Mouse (Mus musculus): Measurements from ENCODE around the gene Ap5s1.

The Ap5s1 gene

GRCm38 (mm10) chr2:131206778-131207177, at the start of gene Ap5s1:
Gene Ap5s1 (plus strand): TSS chr2:131207078.
- no peak for DNase-seq (ENCODE audit: low spot score)

GRCm38 (mm10) chr2:131159491-131159910, 47.4 kb upstream of the Ap5s1 start:
- DNase-seq (ENCODE audit: low spot score) = peak; percentile 75

GRCm38 (mm10) chr2:131159938-131160581, 46.8 kb upstream of the Ap5s1 start, which contains the start of gene 1700037H04Rik:
Gene 1700037H04Rik (minus strand): TSS chr2:131160081.
- DNase-seq (ENCODE audit: low spot score) = peak; percentile 100

DNA sequence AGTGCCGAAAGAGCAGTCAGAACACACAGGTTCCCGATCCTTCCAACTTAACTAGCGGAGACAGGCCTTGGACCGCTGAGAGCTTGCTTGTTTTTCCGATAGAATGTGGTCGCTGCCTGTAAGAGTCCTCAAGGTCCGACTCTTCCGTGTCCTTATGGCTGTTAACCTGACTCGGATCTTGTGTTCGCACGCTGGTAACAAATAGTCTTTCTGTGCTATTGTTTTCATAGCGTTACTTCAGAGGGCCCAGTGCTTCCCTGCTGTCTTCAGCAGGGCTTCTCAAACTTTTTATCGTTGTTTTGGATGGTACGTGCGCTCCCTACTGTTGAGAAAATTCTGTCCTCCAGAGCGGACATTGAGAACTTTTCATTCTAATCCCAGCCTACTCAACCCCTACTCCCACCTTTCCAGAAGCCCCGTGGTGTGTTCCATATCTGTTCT, 46.2 kb upstream of the Ap5s1 start:
- DNase-seq (ENCODE audit: low spot score) = peak; percentile 48

GRCm38 (mm10) chr2:131163924-131164323, 43.0 kb upstream of the Ap5s1 start:
- DNase-seq (ENCODE audit: low spot score) = no peak

- no peak for DNase-seq (ENCODE audit: low spot score)
Measured at GRCm38 (mm10) chr2:131166172-131166571, 40.7 kb upstream of the Ap5s1 start.

DNA sequence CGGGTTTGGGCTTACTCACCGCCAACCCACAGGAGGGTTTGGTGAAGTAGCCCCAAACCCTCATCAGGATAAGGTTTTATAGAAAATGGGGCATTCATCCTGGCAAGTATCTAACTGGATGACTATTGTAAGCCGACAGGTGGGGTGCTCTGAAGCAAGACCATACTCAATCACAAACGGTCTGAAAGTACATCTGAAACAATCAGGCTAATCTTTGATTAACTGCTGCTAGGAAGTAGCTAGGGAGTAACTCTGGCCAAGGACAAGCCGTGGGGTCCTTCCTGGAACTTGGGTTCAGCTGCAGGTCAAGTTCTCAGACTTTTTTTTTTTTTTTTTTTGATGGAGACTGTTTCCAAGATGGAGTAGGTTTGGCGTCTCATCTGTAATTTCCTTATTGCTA, 38.9 kb upstream of the Ap5s1 start:
- no peak for DNase-seq (ENCODE audit: low spot score)

- DNase-seq (ENCODE audit: low spot score) = no peak
Measured at GRCm38 (mm10) chr2:131168914-131169313, 38.0 kb upstream of the Ap5s1 start.

- no peak for DNase-seq (ENCODE audit: low spot score)
Measured at GRCm38 (mm10) chr2:131170936-131171335, 35.9 kb upstream of the Ap5s1 start.

GRCm38 (mm10) chr2:131171401-131172104, 35.3 kb upstream of the Ap5s1 start:
- DNase-seq (ENCODE audit: low spot score) = no peak

DNA sequence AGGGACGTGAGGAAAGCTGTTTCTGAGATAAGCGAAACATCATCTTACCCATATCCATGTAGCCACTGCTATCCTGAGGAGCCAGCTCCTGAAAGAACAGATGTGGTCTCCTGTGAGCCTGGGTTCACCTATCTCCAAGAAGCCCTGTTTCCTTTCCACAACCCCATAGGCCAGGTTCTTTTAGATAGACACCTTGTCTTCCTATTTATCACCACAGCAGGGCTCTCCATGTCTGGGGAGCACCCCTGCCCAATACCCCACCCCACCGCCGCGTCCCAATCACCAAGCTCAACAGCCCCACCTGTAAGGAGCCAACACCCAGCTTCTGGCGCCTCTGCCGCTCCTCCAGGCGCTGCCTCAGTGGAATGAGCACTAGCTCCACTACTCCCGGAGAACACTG, 34.6 kb upstream of the Ap5s1 start:
- no peak for DNase-seq (ENCODE audit: low spot score)

GRCm38 (mm10) chr2:131174700-131175099, 32.2 kb upstream of the Ap5s1 start:
- DNase-seq (ENCODE audit: low spot score) = peak; percentile 75

DNA sequence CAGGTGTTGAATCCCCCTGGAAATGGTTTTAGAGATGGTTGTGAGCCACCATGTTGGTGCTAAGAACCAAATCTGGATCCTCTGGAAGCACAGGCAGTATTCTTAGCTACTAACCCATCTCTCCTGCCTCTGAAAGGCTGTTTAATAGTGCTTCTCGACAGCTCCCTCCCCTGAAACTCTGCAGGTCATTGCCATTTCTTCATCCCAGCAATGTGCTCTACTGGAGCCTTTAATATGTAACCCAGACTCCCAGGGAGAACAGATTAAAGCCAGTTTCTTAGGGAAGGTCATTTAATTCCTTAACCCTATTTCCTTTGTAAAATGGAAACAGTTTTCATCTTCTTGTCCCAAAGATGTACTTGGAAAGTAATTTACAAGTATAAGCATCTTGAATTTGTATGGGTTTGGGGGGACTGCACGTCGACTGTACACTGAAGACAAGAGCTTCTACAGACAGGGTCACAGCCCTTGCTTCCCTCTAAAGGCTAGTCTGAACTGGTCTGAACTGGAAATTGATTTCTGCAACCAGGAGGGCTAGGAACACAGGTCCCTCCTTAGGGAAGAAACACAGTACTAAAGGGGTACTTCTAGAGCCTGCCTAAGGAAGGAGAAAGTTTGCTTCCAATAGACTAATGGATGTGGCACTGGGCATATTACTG, 31.5 kb upstream of the Ap5s1 start:
- DNase-seq (ENCODE audit: low spot score) = no peak

- DNase-seq (ENCODE audit: low spot score) = no peak
Measured at GRCm38 (mm10) chr2:131175945-131176309, 31.0 kb upstream of the Ap5s1 start.

- DNase-seq (ENCODE audit: low spot score) = no peak
Measured at GRCm38 (mm10) chr2:131176491-131176890, 30.4 kb upstream of the Ap5s1 start.

DNA sequence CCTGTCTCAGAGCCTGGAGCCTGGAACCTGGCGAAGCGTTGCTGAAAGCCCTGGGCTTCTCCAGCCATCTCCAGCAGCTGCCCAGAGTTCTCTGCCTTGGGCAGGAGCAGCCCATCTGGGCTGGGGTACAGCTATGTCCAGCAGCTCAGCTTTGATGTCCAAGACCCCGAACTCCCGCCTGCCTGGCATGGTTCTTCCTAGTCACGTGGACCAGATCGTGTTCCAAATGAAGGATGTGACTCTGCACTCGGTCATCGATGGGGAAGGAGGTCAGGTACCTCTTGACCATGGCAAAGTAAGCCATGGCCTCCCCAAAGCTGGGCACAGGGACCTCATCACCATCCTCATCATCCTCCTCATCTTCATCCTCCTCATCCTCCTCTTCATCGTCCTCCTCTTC, 28.9 kb upstream of the Ap5s1 start:
- DNase-seq (ENCODE audit: low spot score) = no peak

GRCm38 (mm10) chr2:131178828-131179245, 28.0 kb upstream of the Ap5s1 start:
- no peak for DNase-seq (ENCODE audit: low spot score)

- peak; percentile 50 for DNase-seq (ENCODE audit: low spot score)
Measured at GRCm38 (mm10) chr2:131179246-131179886, 27.5 kb upstream of the Ap5s1 start.

DNA sequence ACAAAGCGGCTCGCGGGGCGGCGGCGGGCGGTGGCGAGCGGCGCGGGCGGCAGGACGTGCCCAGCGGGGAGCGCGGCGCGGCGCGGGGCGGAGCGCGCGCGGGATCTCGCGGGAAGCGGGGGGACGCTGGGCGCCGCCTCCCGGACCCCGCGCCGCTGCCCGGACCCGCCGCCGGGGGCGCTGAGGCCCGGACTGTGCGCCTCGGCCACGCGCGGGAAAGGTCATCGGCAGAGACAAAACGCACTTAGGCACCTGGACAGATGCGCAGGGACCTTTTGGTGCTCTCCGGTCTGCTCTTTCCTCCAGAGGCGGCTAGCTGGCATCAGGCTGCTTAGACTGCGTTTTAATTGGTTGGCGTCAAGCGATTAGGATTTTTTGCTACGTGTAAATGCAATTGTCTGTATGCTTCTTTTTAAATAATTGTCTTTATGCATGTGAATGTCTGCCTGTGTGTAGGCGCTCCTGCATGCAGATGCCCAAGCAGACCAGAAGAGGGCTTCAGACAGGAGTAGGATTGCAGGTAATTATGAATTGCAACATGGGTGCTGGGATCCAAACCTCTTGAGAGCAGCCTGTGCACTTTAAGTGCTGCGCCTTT, 26.8 kb upstream of the Ap5s1 start, which contains the start of gene Cenpb:
Gene Cenpb, minus strand, starts transcription at position 78 of the 598 bp plus-strand sequence.
- peak; percentile 54 for DNase-seq (ENCODE audit: low spot score)

GRCm38 (mm10) chr2:131186343-131186742, 20.5 kb upstream of the Ap5s1 start:
- no peak for DNase-seq (ENCODE audit: low spot score)

DNA sequence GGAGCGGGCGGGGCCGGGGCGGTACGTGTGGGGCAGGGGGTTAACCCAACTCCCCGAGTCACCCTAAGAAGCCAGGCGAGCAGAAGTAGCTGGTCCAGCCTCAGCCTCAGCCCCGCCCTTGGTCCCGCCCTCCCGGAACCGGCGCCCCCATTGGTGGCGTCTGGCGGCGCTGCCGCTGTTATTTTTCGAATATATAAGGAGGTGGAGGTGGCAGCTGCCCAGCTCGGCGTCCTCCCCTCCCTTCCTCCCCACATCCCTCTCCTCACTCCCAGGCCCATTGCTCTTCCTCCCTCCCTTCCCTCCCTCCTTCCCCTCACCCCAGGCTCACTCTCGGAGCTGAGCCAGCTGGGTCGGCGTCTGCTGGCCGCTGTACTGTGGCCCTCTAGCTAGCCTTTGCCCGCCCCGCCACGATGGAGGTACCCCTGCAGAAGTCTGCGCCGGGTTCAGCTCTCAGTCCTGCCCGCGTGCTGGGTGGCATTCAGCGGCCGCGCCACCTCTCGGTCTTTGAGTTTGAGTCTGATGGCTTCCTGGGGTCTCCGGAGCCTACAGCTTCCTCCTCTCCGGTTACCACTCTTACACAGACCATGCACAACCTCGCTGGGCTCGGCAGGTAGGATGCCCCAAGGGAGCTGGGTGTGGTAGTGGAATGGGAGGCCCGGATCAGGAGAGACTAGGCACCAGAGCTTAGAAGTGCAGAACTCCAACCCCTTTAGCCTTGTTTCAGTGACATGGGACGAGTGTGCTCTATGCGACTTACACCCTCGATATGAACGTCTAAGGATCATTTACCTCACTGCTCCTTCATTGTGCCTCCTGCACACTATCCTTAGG, 19.9 kb upstream of the Ap5s1 start, which contains the start of the genes Cdc25b and Spef1:
Gene Cdc25b, plus strand, starts transcription at position 179 of the 831 bp plus-strand sequence.
Gene Spef1, minus strand, starts transcription at position 512 of the 831 bp plus-strand sequence.
- DNase-seq (ENCODE audit: low spot score) = peak; percentile 87
